Mouse (Mus musculus) heart, adult 2 months (tissue): ENCODE data around the gene Dusp12.

ENCODE experiments used
- CTCF ChIP-seq: fragments of 200-600 bp; IDR thresholded peaks from 2 replicates; pipeline ENCODE4 v1.8.1; 2022; ENCODE audit warnings: antibody characterized with exemption, mild to moderate bottlenecking, moderate library complexity
- POLR2A ChIP-seq: fragments of 200-500 bp; IDR thresholded peaks from 2 replicates; pipeline ENCODE4 v1.6.1; 2011; ENCODE audit warnings: mild to moderate bottlenecking, low read depth, low read length, control low read depth; ENCODE audit not compliant: insufficient read depth

- TF ChIP-seq CTCF = no peak
- TF ChIP-seq POLR2A = no peak
These were observed 23.5 kb downstream of the Dusp12 start for GRCm38 (mm10) chr1:170861671-170862434.
